Mouse (Mus musculus) E14TG2a.4 (cell line): ENCODE data around the gene Tmem41a.

ENCODE experiments used
- CTCF ChIP-seq: conservative IDR thresholded peaks from 2 replicates; pipeline ENCODE4 v1.5.1; 2014; ENCODE audit warnings: low read length
- POU5F1 ChIP-seq: IDR thresholded peaks from 2 replicates; pipeline ENCODE4 v1.6.1; 2014; ENCODE audit warnings: low read length, borderline replicate concordance

DNA sequence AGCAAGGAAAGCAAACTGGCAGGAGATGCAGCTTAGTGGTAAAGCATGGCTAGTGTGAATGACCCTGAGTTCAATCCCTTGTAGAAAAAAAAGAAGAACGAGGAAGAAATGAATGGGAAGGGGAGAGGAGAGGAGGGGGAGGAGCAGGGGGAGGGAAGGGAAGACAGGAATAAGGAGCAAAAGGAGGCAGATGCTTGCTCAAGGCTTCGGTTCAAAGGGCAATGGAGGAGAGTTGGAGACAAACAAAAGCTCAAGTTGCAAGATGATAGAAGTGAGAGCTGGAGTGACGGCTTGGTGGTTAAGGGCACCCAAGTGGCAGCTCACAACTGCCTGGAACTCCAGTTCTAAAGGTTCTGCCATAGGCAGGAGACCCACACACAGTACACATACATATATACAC, 38.8 kb upstream of the Tmem41a start:
- TF ChIP-seq CTCF (no peak), POU5F1 (no peak)
